Mouse (Mus musculus): Measurements from ENCODE around the gene Hoxb2.

The Hoxb2 gene

GRCm38 (mm10) chr11:96316696-96317607 is 33.4 kb upstream of the Hoxb2 start:
- DNase-seq (ENCODE audit: low spot score), result no peak

GRCm38 (mm10) chr11:96317608-96318367 is 32.5 kb upstream of the Hoxb2 start, which contains the start of gene Hoxb4:
Gene Hoxb4, plus strand, starts transcription at chr11:96318267.
- DNase-seq (ENCODE audit: low spot score), result no peak

GRCm38 (mm10) chr11:96318368-96319070 is 31.8 kb upstream of the Hoxb2 start:
- peak; percentile 77 for DNase-seq (ENCODE audit: low spot score)

- no peak for DNase-seq (ENCODE audit: low spot score)
Observed at GRCm38 (mm10) chr11:96319071-96319902, 31.0 kb upstream of the Hoxb2 start.

- DNase-seq (ENCODE audit: low spot score), result peak; percentile 76
Observed at GRCm38 (mm10) chr11:96319910-96320309, 30.4 kb upstream of the Hoxb2 start.

- DNase-seq (ENCODE audit: low spot score), result no peak
Observed at GRCm38 (mm10) chr11:96320688-96321087, 29.6 kb upstream of the Hoxb2 start.

GRCm38 (mm10) chr11:96321846-96322245 is 28.5 kb upstream of the Hoxb2 start:
- DNase-seq (ENCODE audit: low spot score), result no peak

GRCm38 (mm10) chr11:96322738-96323137 is 27.6 kb upstream of the Hoxb2 start:
- no peak for DNase-seq (ENCODE audit: low spot score)

GRCm38 (mm10) chr11:96323154-96323553 is 27.2 kb upstream of the Hoxb2 start, which contains the start of gene Hoxb3:
Gene Hoxb3, plus strand, starts transcription at chr11:96323326.
- DNase-seq (ENCODE audit: low spot score), result no peak

GRCm38 (mm10) chr11:96324125-96324524 is 26.2 kb upstream of the Hoxb2 start:
- DNase-seq (ENCODE audit: low spot score), result no peak

- no peak for DNase-seq (ENCODE audit: low spot score)
Observed at GRCm38 (mm10) chr11:96324965-96325364, 25.4 kb upstream of the Hoxb2 start.

- DNase-seq (ENCODE audit: low spot score), result no peak
Observed at GRCm38 (mm10) chr11:96325747-96326212, 24.5 kb upstream of the Hoxb2 start.

GRCm38 (mm10) chr11:96326705-96327104 is 23.6 kb upstream of the Hoxb2 start:
- DNase-seq (ENCODE audit: low spot score), result no peak

- no peak for DNase-seq (ENCODE audit: low spot score)
Observed at GRCm38 (mm10) chr11:96327122-96327521, 23.2 kb upstream of the Hoxb2 start.

GRCm38 (mm10) chr11:96327750-96328149 is 22.6 kb upstream of the Hoxb2 start:
- no peak for DNase-seq (ENCODE audit: low spot score)

- no peak for DNase-seq (ENCODE audit: low spot score)
Observed at GRCm38 (mm10) chr11:96328605-96329004, 21.7 kb upstream of the Hoxb2 start.

GRCm38 (mm10) chr11:96332105-96332504 is 18.2 kb upstream of the Hoxb2 start:
- no peak for DNase-seq (ENCODE audit: low spot score)

- DNase-seq (ENCODE audit: low spot score), result no peak
Observed at GRCm38 (mm10) chr11:96332618-96333032, 17.7 kb upstream of the Hoxb2 start.

GRCm38 (mm10) chr11:96333241-96334001 is 16.9 kb upstream of the Hoxb2 start:
- no peak for DNase-seq (ENCODE audit: low spot score)

GRCm38 (mm10) chr11:96334002-96334364 is 16.3 kb upstream of the Hoxb2 start:
- DNase-seq (ENCODE audit: low spot score), result no peak
